Mouse (Mus musculus): ENCODE data around the gene Anapc15. TPM values are rescaled to one million over a fixed set of nuclear protein-coding genes. Genes with fewer than 3 reads are reported as not detected.
"Not testable (repeated sequence)": the region's sequence is repeated elsewhere in the genome, so short reads cannot be mapped to it uniquely, and the experiment has no call there.

Anapc15 gene
- polyA plus RNA-seq, 1 experiment from 2014 or later: 47.2 TPM

- peak; percentile 99 for DNase-seq (ENCODE audit: low spot score)
- peak; percentile 98 for ATAC-seq (replicated peaks; ENCODE audit: low FRiP score, low read depth)
- Histone ChIP-seq H3K4me2 (ENCODE audit: low read length) (peak within 1 kb of the TSS; percentile 76), H3K27ac (peak within 1 kb of the TSS; percentile 75), H3K9ac (ENCODE audit: low read depth, low read length) (peak within 1 kb of the TSS; percentile 61), H3K4me3 (replicated peaks; ENCODE audit: low read depth, low read length) (peak within 1 kb of the TSS; percentile 63), H3K4me1 (replicated peaks; ENCODE audit: insufficient read depth, low read length) (no peaks in the 10 kb centered on the region; the same call in 1 of the 2 replicates), H3K36me3 (ENCODE audit: insufficient read depth, low read length) (no peaks in the 10 kb centered on the region), H3K9me3 (replicated peaks; ENCODE audit: low read length) (no peaks in the 10 kb centered on the region), H3K27me3 (ENCODE audit: insufficient read depth, low read length) (no peaks in the 10 kb centered on the region)
- no peak for TF ChIP-seq CTCF (IDR thresholded peaks at IDR 0.05; ENCODE audit: low read depth)
- under 1% methylated on average over 40 of the region's 40 CpGs for WGBS
Measured at GRCm38 (mm10) chr7:101933751-101934240, 70.3 kb downstream of the Anapc15 start, which contains the start of the genes Lrrc51 and Numa1. Lrrc51 (minus strand) TSS chr7:101933895. Numa1 (plus strand) TSS chr7:101934111.

- DNase-seq (ENCODE audit: low spot score) (no peak), ATAC-seq (replicated peaks; ENCODE audit: low FRiP score, low read depth) (no peak)
- TF ChIP-seq CTCF (IDR thresholded peaks at IDR 0.05; ENCODE audit: low read depth): no peak
- no peaks in the 10 kb centered on the region for H3K9me3 ChIP-seq (replicated peaks; ENCODE audit: low read length)
- no peak overlapping the region for H3K4me3 ChIP-seq (replicated peaks; ENCODE audit: low read depth, low read length)
- H3K36me3 ChIP-seq (ENCODE audit: insufficient read depth, low read length): no peaks in the 10 kb centered on the region
- no peaks in the 10 kb centered on the region for H3K27me3 ChIP-seq (ENCODE audit: insufficient read depth, low read length)
- 95% methylated on average over 4 of the region's 4 CpGs for WGBS
- no peaks in the 10 kb centered on the region; the same call in 1 of the 2 replicates for H3K4me1 ChIP-seq (replicated peaks; ENCODE audit: insufficient read depth, low read length)
- H3K27ac ChIP-seq: no peak overlapping the region
- no peak overlapping the region for H3K4me2 ChIP-seq (ENCODE audit: low read length)
- H3K9ac ChIP-seq (ENCODE audit: low read depth, low read length): no peak overlapping the region
Measured at GRCm38 (mm10) chr7:101935957-101936356, 72.4 kb downstream of the Anapc15 start.

- ATAC-seq (replicated peaks; ENCODE audit: low FRiP score, low read depth): no peak
- no peak overlapping the region for H3K4me2 ChIP-seq (ENCODE audit: low read length)
Measured at GRCm38 (mm10) chr7:101936996-101937395, 73.5 kb downstream of the Anapc15 start.

GRCm38 (mm10) chr7:101937569-101937968 lies 74.1 kb downstream of the Anapc15 start:
- no peak overlapping the region for H3K4me2 ChIP-seq (ENCODE audit: low read length)
- no peak overlapping the region for H3K4me3 ChIP-seq (replicated peaks; ENCODE audit: low read depth, low read length)
- DNase-seq (ENCODE audit: low spot score): no peak
- no peak overlapping the region for H3K27ac ChIP-seq
- H3K36me3 ChIP-seq (ENCODE audit: insufficient read depth, low read length): no peaks in the 10 kb centered on the region
- ATAC-seq (replicated peaks; ENCODE audit: low FRiP score, low read depth): no peak
- no peak overlapping the region for H3K9ac ChIP-seq (ENCODE audit: low read depth, low read length)
- no peaks in the 10 kb centered on the region for H3K9me3 ChIP-seq (replicated peaks; ENCODE audit: low read length)
- WGBS: 95% methylated on average over 4 of the region's 4 CpGs
- TF ChIP-seq CTCF (IDR thresholded peaks at IDR 0.05; ENCODE audit: low read depth): no peak
- H3K27me3 ChIP-seq (ENCODE audit: insufficient read depth, low read length): no peaks in the 10 kb centered on the region
- H3K4me1 ChIP-seq (replicated peaks; ENCODE audit: insufficient read depth, low read length): no peaks in the 10 kb centered on the region; the same call in 1 of the 2 replicates

More at GRCm38 (mm10) chr7:101936996-101937395, 73.5 kb downstream of the Anapc15 start:
- H3K4me3 ChIP-seq (replicated peaks; ENCODE audit: low read depth, low read length): no peak overlapping the region
- no peak for TF ChIP-seq CTCF (IDR thresholded peaks at IDR 0.05; ENCODE audit: low read depth)
- WGBS: 96% methylated on average over 4 of the region's 4 CpGs
- H3K4me1 ChIP-seq (replicated peaks; ENCODE audit: insufficient read depth, low read length): no peaks in the 10 kb centered on the region; the same call in 1 of the 2 replicates
- H3K27ac ChIP-seq: no peak overlapping the region
- DNase-seq (ENCODE audit: low spot score): no peak
- no peak overlapping the region for H3K9ac ChIP-seq (ENCODE audit: low read depth, low read length)
- no peaks in the 10 kb centered on the region for H3K27me3 ChIP-seq (ENCODE audit: insufficient read depth, low read length)
- no peaks in the 10 kb centered on the region for H3K9me3 ChIP-seq (replicated peaks; ENCODE audit: low read length)
- H3K36me3 ChIP-seq (ENCODE audit: insufficient read depth, low read length): no peaks in the 10 kb centered on the region

- 82% methylated on average over 2 of the region's 2 CpGs for WGBS
- no peak for TF ChIP-seq CTCF (IDR thresholded peaks at IDR 0.05; ENCODE audit: low read depth)
Measured at GRCm38 (mm10) chr7:101938348-101938747, 74.8 kb downstream of the Anapc15 start.

GRCm38 (mm10) chr7:101939758-101940157 lies 76.2 kb downstream of the Anapc15 start:
- no peaks in the 10 kb centered on the region for H3K9me3 ChIP-seq (replicated peaks; ENCODE audit: low read length)
- DNase-seq (ENCODE audit: low spot score) (no peak), ATAC-seq (replicated peaks; ENCODE audit: low FRiP score, low read depth) (peak; percentile 68)
- no peak overlapping the region for H3K4me2 ChIP-seq (ENCODE audit: low read length)
- H3K4me1 ChIP-seq (replicated peaks; ENCODE audit: insufficient read depth, low read length): no peaks in the 10 kb centered on the region
- H3K27ac ChIP-seq: no peak overlapping the region
- 79% methylated on average over 4 of the region's 4 CpGs for WGBS
- H3K27me3 ChIP-seq (ENCODE audit: insufficient read depth, low read length): no peaks in the 10 kb centered on the region
- H3K4me3 ChIP-seq (replicated peaks; ENCODE audit: low read depth, low read length): no peak overlapping the region
- H3K36me3 ChIP-seq (ENCODE audit: insufficient read depth, low read length): no peaks in the 10 kb centered on the region
- TF ChIP-seq CTCF (IDR thresholded peaks at IDR 0.05; ENCODE audit: low read depth): no peak
- H3K9ac ChIP-seq (ENCODE audit: low read depth, low read length): no peak overlapping the region

More at GRCm38 (mm10) chr7:101938348-101938747, 74.8 kb downstream of the Anapc15 start:
- Histone ChIP-seq H3K36me3 (ENCODE audit: insufficient read depth, low read length) (no peaks in the 10 kb centered on the region), H3K4me1 (replicated peaks; ENCODE audit: insufficient read depth, low read length) (no peaks in the 10 kb centered on the region), H3K9ac (ENCODE audit: low read depth, low read length) (no peak overlapping the region), H3K9me3 (replicated peaks; ENCODE audit: low read length) (no peaks in the 10 kb centered on the region), H3K4me2 (ENCODE audit: low read length) (no peak overlapping the region), H3K27me3 (ENCODE audit: insufficient read depth, low read length) (no peaks in the 10 kb centered on the region), H3K27ac (no peak overlapping the region), H3K4me3 (replicated peaks; ENCODE audit: low read depth, low read length) (no peak overlapping the region)
- ATAC-seq (replicated peaks; ENCODE audit: low FRiP score, low read depth) (no peak), DNase-seq (ENCODE audit: low spot score) (no peak)

GRCm38 (mm10) chr7:101949008-101949407 lies 85.5 kb downstream of the Anapc15 start:
- H3K9ac ChIP-seq (ENCODE audit: low read depth, low read length); ATAC-seq (replicated peaks; ENCODE audit: low FRiP score, low read depth); H3K9me3 ChIP-seq (replicated peaks; ENCODE audit: low read length); H3K27ac ChIP-seq; H3K4me2 ChIP-seq (ENCODE audit: low read length); H3K27me3 ChIP-seq (ENCODE audit: insufficient read depth, low read length); H3K4me3 ChIP-seq (replicated peaks; ENCODE audit: low read depth, low read length); DNase-seq (ENCODE audit: low spot score); H3K4me1 ChIP-seq (replicated peaks; ENCODE audit: insufficient read depth, low read length); H3K36me3 ChIP-seq (ENCODE audit: insufficient read depth, low read length): not testable (repeated sequence)
- WGBS: 93% methylated on average over 5 of the region's 5 CpGs

Small RNA genes within 50 kb of the gene (microRNA-seq; reads per million reads assigned to microRNA genes)
- not detected for gene Gm22655

Other genes with a start within 250 kb of the Anapc15 start
- 34.6 and 39.0 TPM in 2 replicates for gene Clpb, start 200.1 kb upstream of the Anapc15 start, polyA plus RNA-seq (2015; fragmentation: Nextera tagmentation; extraction: Ambion mirVana)
- 0.13 and 0.19 TPM in 2 replicates for gene Phox2a, start 45.4 kb upstream of the Anapc15 start, polyA plus RNA-seq (2015; fragmentation: Nextera tagmentation; extraction: Ambion mirVana)
- 34.5 and 35.6 TPM in 2 replicates for gene Inppl1, start 25.5 kb upstream of the Anapc15 start, polyA plus RNA-seq (2015; fragmentation: Nextera tagmentation; extraction: Ambion mirVana)
- gene Folr2, start 6.5 kb upstream of the Anapc15 start, polyA plus RNA-seq (2015; fragmentation: Nextera tagmentation; extraction: Ambion mirVana): 1.1 and 1.4 TPM in 2 replicates
- 164 and 166 TPM in 2 replicates for gene Folr1, start 7.1 kb downstream of the Anapc15 start, polyA plus RNA-seq (2015; fragmentation: Nextera tagmentation; extraction: Ambion mirVana)
- gene Lamtor1, start 42.2 kb downstream of the Anapc15 start, polyA plus RNA-seq (2015; fragmentation: Nextera tagmentation; extraction: Ambion mirVana): 164 and 165 TPM in 2 replicates
- 0.13 and 0.34 TPM in 2 replicates for gene Tomt, start 42.6 kb downstream of the Anapc15 start, polyA plus RNA-seq (2015; fragmentation: Nextera tagmentation; extraction: Ambion mirVana)
- gene Lrrc51, start 70.2 kb downstream of the Anapc15 start, polyA plus RNA-seq (2015; fragmentation: Nextera tagmentation; extraction: Ambion mirVana): 9.6 and 11.4 TPM in 2 replicates
- gene Numa1, start 70.4 kb downstream of the Anapc15 start, polyA plus RNA-seq (2015; fragmentation: Nextera tagmentation; extraction: Ambion mirVana): 41.7 and 45.9 TPM in 2 replicates
- gene Il18bp, start 155.0 kb downstream of the Anapc15 start, polyA plus RNA-seq (2015; fragmentation: Nextera tagmentation; extraction: Ambion mirVana): 2.0 and 2.1 TPM in 2 replicates
- gene Rnf121, start 201.8 kb downstream of the Anapc15 start, polyA plus RNA-seq (2015; fragmentation: Nextera tagmentation; extraction: Ambion mirVana): 24.8 and 25.5 TPM in 2 replicates
- 12.6 and 16.4 TPM in 2 replicates for gene Xndc1, start 201.8 kb downstream of the Anapc15 start, polyA plus RNA-seq (2015; fragmentation: Nextera tagmentation; extraction: Ambion mirVana)
- 0.45 and 0.50 TPM in 2 replicates for gene Xntrpc, start 202.0 kb downstream of the Anapc15 start, polyA plus RNA-seq (2015; fragmentation: Nextera tagmentation; extraction: Ambion mirVana)
- gene Trpc2, start 219.4 kb downstream of the Anapc15 start, polyA plus RNA-seq (2015; fragmentation: Nextera tagmentation; extraction: Ambion mirVana): not detected in 2 replicates
- gene Art1, start 238.0 kb downstream of the Anapc15 start, polyA plus RNA-seq (2015; fragmentation: Nextera tagmentation; extraction: Ambion mirVana): 0.24 and 0.70 TPM in 2 replicates
- 1.4 and 2.3 TPM in 2 replicates for gene Art5, start 245.8 kb downstream of the Anapc15 start, polyA plus RNA-seq (2015; fragmentation: Nextera tagmentation; extraction: Ambion mirVana)

Measured in kidney, postnatal 0 days (tissue).